Mouse (Mus musculus) A20 (cell line): ENCODE measurements around the gene Pttg1.

Experiments used
- DNase-seq: peaks from one replicate; pipeline ENCODE4 v3.0.0-alpha.2; 2011; ENCODE audit warnings: low read depth, low spot score

Pttg1 gene

GRCm38 (mm10) chr11:43377083-43377850 is 48.8 kb downstream of the Pttg1 start:
- no peak for DNase-seq

- no peak for DNase-seq
These were observed 49.5 kb downstream of the Pttg1 start for GRCm38 (mm10) chr11:43376598-43376997.

GRCm38 (mm10) chr11:43374956-43375355 is 51.1 kb downstream of the Pttg1 start:
- no peak for DNase-seq

- DNase-seq, result no peak
These were observed 52.7 kb downstream of the Pttg1 start for GRCm38 (mm10) chr11:43373367-43373766.

- DNase-seq, result no peak
These were observed 54.2 kb downstream of the Pttg1 start for GRCm38 (mm10) chr11:43371807-43372206.
